Mouse (Mus musculus) midbrain, postnatal 0 days (tissue): ENCODE results near the gene Grid2. TPM values are rescaled to one million over a fixed set of nuclear protein-coding genes. Genes with fewer than 3 reads are reported as not detected.

Source experiments
- ATAC-seq: fragments of 200-750 bp; cut with Nextera tagmentation; 2 replicates; pipeline ENCODE4 v1.8.0; 2017; ENCODE audit warnings: moderate number of reproducible peaks, mild to moderate bottlenecking, moderate TSS enrichment, moderate library complexity; ENCODE audit not compliant: low FRiP score
- DNase-seq: peaks from one replicate; pipeline ENCODE4 v3.0.0-alpha.2; 2015; ENCODE audit warnings: low spot score
- H3K27ac ChIP-seq: fragments of 300-500 bp; sonication (generic); 2 replicates; pipeline ENCODE4 v1.5.1; 2014; ENCODE audit warnings: low read depth, mild to moderate bottlenecking, low read length, mixed read lengths
- H3K27me3 ChIP-seq: fragments of 300-500 bp; sonication (generic); 2 replicates; pipeline ENCODE4 v1.6.1; 2014; ENCODE audit warnings: low read length, control low read depth, mixed read lengths; ENCODE audit not compliant: insufficient read depth
- H3K36me3 ChIP-seq: fragments of 300-500 bp; sonication (generic); 2 replicates; pipeline ENCODE4 v1.6.1; 2014; ENCODE audit warnings: low read length, control low read depth, mixed read lengths; ENCODE audit not compliant: insufficient read depth
- H3K4me1 ChIP-seq: fragments of 300-500 bp; sonication (generic); 2 replicates; pipeline ENCODE4 v1.6.1; 2014; ENCODE audit warnings: mild to moderate bottlenecking, control low read depth, antibody characterized with exemption, low read length, mixed read lengths; ENCODE audit not compliant: insufficient read depth
- H3K4me2 ChIP-seq: fragments of 300-500 bp; sonication (generic); 2 replicates; pipeline ENCODE4 v1.6.1; 2014; ENCODE audit warnings: low read depth, mild to moderate bottlenecking, low read length, mixed read lengths; ENCODE audit not compliant: poor library complexity, severe bottlenecking
- H3K4me3 ChIP-seq: fragments of 300-500 bp; sonication (generic); 2 replicates; pipeline ENCODE4 v1.5.1; 2014; ENCODE audit warnings: low read depth, mild to moderate bottlenecking, low read length, moderate library complexity
- H3K9ac ChIP-seq: fragments of 300-500 bp; sonication (generic); replicated peaks from 2 replicates; pipeline ENCODE4 v1.6.1; 2014; ENCODE audit warnings: mild to moderate bottlenecking, low read length, moderate library complexity, mixed read lengths; ENCODE audit not compliant: poor library complexity, severe bottlenecking
- H3K9me3 ChIP-seq: fragments of 300-500 bp; sonication (generic); 2 replicates; pipeline ENCODE4 v1.6.1; 2016; ENCODE audit warnings: low read length, control low read depth
- CTCF ChIP-seq: IDR thresholded peaks from 2 replicates; pipeline ENCODE4 v1.5.1; 2016; ENCODE audit warnings: antibody characterized with exemption, mild to moderate bottlenecking
- WGBS: fragments of 180-500 bp; shearing (Covaris S2); extraction: QIAGEN DNeasy Blood & Tissue Kit; methylation state at CpG from one replicate; pipeline ENCODE4 v1.1.7; 2014; 5-methylcytosine and 5-hydroxymethylcytosine counted together
- polyA plus RNA-seq: library from polyadenylated mRNA; unstranded; fragments of >200 nt; fragmentation: Nextera tagmentation; extraction: Ambion mirVana; gene quantifications from 2 replicates; pipeline ENCODE4 v1.2.1, GENCODE M21; 2015
- total RNA-seq: library from RNA; depleted of rRNA; stranded (reverse); fragments of >200 nt; gene quantifications from 2 replicates; pipeline ENCODE4 v1.2.3, GENCODE M21; 2014

Gene Grid2
- total and polyA plus RNA-seq, 2 experiments from 2014 or later = 15.3 to 44.8 TPM

DNA sequence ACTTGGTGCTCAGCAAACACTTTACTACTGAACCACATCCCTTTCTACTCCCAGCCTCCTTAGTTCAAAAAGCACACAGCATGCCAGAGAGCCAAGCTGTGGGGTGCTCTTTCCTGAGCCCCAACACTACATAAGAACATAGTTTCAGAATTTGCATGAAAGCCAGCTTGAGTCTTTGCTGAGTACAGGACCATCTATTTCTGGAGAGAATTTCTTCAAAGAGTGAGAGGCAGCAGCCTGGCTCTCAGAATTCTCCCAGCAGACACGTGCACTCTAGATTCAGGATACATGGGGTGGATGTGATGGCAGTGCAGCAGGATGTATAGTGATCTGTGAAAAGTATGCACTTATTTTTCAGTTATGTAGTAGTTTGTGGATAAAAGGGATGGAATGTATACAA lies 1038.1 kb downstream of the Grid2 start:
- ATAC-seq (no peak), DNase-seq (no peak)
- H3K4me3 ChIP-seq = no peak overlapping the region
- no peak overlapping the region for H3K4me2 ChIP-seq
- TF ChIP-seq CTCF = no peak
- H3K9ac ChIP-seq = no peak overlapping the region
- H3K9me3 ChIP-seq = no peaks in the 10 kb centered on the region
- no peaks in the 10 kb centered on the region for H3K4me1 ChIP-seq
- WGBS = 82% methylated on average over 1 of the region's 1 CpGs
- no peaks in the 10 kb centered on the region for H3K36me3 ChIP-seq
- H3K27me3 ChIP-seq = no peaks in the 10 kb centered on the region
- H3K27ac ChIP-seq = no peak overlapping the region

DNA sequence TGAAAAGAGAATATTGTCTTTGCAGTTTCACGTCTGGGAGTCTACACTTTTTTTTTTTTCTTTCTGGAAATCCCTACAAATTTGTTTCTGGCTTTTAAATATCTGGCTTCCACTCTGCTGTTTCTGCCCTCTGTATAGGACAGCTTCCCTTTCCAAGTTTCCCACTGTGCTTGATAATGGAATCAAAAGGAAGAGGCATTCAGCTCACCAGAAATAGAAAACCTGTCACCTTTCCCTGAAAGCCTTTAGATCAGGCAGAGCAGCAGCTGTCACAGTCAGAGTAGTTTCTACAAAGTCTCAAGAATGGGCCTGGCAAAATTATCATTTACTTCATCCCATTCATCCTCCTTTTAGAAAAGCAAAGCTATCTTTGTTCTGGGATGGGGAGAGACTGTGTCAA lies 1042.0 kb downstream of the Grid2 start:
- Histone ChIP-seq H3K9me3 (no peaks in the 10 kb centered on the region), H3K27me3 (no peaks in the 10 kb centered on the region), H3K27ac (no peak overlapping the region), H3K4me3 (no peak overlapping the region), H3K9ac (no peak overlapping the region), H3K4me2 (no peak overlapping the region), H3K36me3 (no peaks in the 10 kb centered on the region), H3K4me1 (no peaks in the 10 kb centered on the region)
- DNase-seq (peak; percentile 23), ATAC-seq (no peak)
- TF ChIP-seq CTCF = no peak
- 24% methylated on average over 1 of the region's 1 CpGs for WGBS

DNA sequence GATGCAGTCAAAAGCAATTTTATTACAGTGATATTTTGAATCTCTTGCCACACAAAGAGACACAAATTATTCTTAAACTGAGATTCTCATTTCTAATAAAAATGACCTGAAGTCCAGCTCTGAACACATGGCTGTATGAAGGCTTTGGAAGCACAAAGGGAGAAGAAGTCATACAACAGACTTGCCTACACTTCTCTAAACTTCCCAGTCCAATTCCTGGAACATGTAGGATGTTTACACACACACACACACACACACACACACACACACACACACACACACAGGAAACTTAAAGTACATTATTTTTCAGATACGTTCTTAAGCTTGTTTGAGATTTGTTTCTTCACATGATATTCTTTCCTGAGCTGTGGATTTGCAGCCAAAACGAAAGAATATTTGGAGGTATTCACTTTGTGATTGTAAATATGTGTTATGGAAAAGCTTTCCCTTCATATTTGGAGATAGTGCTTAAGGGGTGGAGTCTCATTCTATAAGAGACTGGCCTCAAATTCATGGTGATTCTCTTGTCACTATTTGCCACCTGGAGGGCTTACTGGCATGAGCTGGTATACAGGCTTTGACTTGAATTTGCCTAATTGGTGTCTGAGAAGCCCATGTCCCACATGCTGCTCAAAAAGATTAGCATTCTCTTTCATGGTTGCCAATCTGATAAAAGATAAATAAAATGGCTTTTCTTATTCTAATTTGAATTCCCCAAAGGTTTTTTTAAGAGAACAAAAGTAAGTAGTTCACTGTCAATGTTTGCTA lies 1049.2 kb downstream of the Grid2 start:
- no peak for TF ChIP-seq CTCF
- WGBS = 46% methylated on average over 2 of the region's 2 CpGs
- Histone ChIP-seq H3K36me3 (no peaks in the 10 kb centered on the region), H3K9me3 (no peaks in the 10 kb centered on the region), H3K4me2 (no peak overlapping the region), H3K4me1 (no peaks in the 10 kb centered on the region), H3K9ac (no peak overlapping the region), H3K27ac (no peak overlapping the region), H3K27me3 (no peaks in the 10 kb centered on the region), H3K4me3 (no peak overlapping the region)
- no peak for ATAC-seq
- no peak for DNase-seq

DNA sequence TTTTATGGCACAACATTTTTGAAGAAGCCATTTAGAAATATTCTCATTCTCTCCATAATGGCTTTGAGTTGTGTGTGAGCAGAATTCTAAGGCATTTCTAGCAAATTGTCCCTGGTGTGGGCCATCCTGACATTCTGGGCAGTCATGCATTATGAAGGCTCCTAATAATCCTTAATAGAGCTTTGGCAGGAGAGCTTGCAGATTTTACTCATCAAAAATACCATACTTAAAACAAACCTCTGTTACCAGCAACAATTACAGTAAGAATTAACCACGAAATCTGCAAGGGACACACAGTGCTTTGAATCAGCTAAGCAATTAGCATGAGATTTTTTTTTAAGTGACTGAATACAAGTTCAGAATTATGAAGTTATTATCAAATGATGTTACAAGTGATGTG lies 1053.0 kb downstream of the Grid2 start:
- DNase-seq (no peak), ATAC-seq (no peak)
- Histone ChIP-seq H3K9me3 (no peaks in the 10 kb centered on the region), H3K36me3 (no peaks in the 10 kb centered on the region), H3K4me3 (no peak overlapping the region), H3K27me3 (no peaks in the 10 kb centered on the region), H3K4me1 (no peaks in the 10 kb centered on the region), H3K4me2 (no peak overlapping the region), H3K9ac (no peak overlapping the region), H3K27ac (no peak overlapping the region)
- WGBS = 73% methylated on average over 1 of the region's 1 CpGs
- TF ChIP-seq CTCF = no peak

DNA sequence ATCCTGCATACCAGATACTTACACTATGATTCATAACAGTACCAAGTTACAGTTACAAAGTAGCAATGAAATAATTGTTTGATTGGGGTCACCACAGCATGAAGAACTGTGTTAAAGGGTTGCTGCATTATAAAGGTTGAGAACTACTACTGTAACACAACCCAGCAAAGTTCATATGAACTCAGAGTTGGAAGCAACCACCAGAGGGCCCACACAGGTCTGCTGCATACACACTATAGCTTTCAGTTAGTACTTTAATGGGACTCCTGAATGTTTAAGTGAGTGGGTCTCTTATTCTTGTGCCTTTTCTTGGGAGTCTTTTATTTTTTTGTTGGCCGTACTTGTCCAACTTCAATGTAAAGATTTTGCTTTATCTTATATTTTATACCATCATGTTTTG lies 1057.5 kb downstream of the Grid2 start:
- no peak overlapping the region for H3K4me2 ChIP-seq
- DNase-seq (no peak), ATAC-seq (no peak)
- no peak overlapping the region for H3K27ac ChIP-seq
- H3K9me3 ChIP-seq = no peaks in the 10 kb centered on the region
- no peak overlapping the region for H3K9ac ChIP-seq
- no peaks in the 10 kb centered on the region for H3K36me3 ChIP-seq
- H3K4me3 ChIP-seq = no peak overlapping the region
- H3K27me3 ChIP-seq = no peaks in the 10 kb centered on the region
- whole genome bisulfite sequencing = 98% methylated on average over 1 of the region's 1 CpGs
- peak; percentile 19; the same call in 1 of the 2 replicates for TF ChIP-seq CTCF
- no peaks in the 10 kb centered on the region for H3K4me1 ChIP-seq

DNA sequence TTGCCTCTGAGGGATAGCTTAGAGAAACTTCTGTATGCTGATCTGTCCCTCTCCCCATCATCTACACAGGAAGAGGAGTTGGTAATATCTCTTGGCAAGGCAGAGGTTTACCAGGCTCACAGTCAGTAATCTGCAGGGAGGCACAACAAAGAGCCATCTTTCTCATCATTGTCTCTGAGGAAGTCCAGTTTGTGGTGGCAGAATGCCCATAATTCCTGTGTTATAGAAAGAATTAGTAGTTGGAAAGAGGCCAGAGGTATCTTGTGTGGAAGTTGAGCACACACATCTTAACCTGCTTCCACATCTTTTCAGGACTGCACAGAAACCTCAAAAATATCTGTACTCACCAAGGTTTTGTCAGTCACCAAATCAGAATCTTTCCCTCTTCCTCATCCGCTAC lies 1071.3 kb downstream of the Grid2 start:
- Histone ChIP-seq H3K9me3 (no peaks in the 10 kb centered on the region), H3K4me3 (no peak overlapping the region), H3K27me3 (no peaks in the 10 kb centered on the region), H3K36me3 (no peaks in the 10 kb centered on the region), H3K4me1 (no peaks in the 10 kb centered on the region), H3K27ac (no peak overlapping the region), H3K9ac (no peak overlapping the region), H3K4me2 (no peak overlapping the region)
- 87% methylated on average over 1 of the region's 1 CpGs for WGBS
- no peak for ATAC-seq
- TF ChIP-seq CTCF = no peak
- DNase-seq = no peak
